Mouse (Mus musculus) G1E-ER4 (cell line): ENCODE results near the gene Rgs6. TPM values are rescaled to one million over a fixed set of nuclear protein-coding genes. Genes with fewer than 3 reads are reported as not detected.

Source experiments
- GATA1 ChIP-seq: IDR thresholded peaks from one replicate; pipeline ENCODE4 v1.8.0; 2012; ENCODE audit warnings: low read length, inconsistent platforms
- polyA plus RNA-seq: library from polyadenylated mRNA; stranded (reverse); fragments of >175 nt; gene quantifications from 2 replicates; pipeline ENCODE4 v1.2.3, GENCODE M21; 2012

Rgs6 gene
- polyA plus RNA-seq, 1 experiment, result not detected

DNA sequence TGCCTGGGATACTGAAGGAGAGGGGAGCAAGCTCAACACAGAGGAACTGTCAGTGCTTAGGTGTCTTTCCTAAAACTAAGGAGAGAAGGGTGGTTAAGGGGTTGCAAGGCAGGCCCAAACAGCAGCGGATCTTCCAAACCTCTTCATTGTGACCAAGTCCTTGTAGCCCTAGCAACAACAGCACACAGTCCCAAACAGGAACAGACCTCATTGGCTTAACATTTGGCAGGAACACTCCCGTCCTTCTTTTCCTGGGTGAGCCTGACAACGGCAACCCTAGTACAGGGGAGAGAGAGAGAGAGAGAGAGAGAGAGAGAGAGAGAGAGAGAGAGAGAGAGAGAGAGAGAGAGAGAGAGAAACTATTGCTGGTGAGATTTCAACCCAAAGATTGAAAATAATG, 557.8 kb downstream of the Rgs6 start:
- TF ChIP-seq GATA1, result no peak

DNA sequence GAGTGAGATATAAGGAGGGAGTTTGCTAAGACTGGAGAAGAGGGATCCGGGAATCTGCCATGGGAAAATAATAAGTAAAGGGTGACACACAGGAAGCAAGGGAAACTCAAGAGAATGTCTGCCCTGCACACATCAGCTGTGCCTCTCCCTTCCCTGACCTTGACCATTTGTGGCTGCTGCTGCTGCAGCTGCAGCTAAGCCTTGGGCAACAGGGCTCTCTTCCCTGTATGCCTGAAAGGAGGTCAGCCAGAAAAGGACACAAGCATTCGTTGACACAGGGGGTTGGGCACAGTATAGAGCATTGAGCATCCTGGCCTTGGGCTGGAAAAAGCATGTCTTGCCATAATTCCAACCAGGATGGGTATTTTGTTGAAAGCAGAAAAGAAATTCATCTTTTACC, 558.8 kb downstream of the Rgs6 start:
- TF ChIP-seq GATA1, result no peak

DNA sequence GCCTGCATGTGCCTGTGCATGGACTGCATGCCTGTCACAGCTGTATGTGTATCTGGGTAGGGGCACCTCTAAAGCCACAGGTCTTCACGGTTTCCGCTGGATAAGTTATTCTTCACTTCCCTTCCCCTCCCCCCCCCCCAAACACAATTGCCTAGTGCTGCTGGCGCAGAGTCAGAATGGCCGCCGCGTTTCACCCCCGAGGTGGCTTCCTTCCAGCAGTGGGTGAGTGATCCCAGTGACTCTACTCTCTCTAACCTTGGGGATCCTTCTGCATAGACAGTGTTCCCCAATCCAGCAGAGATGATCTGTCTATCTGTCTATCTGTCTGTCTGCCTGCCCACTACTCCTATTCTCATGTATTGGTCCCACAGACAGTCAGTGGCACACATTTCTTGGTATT, 561.9 kb downstream of the Rgs6 start:
- TF ChIP-seq GATA1, result no peak

DNA sequence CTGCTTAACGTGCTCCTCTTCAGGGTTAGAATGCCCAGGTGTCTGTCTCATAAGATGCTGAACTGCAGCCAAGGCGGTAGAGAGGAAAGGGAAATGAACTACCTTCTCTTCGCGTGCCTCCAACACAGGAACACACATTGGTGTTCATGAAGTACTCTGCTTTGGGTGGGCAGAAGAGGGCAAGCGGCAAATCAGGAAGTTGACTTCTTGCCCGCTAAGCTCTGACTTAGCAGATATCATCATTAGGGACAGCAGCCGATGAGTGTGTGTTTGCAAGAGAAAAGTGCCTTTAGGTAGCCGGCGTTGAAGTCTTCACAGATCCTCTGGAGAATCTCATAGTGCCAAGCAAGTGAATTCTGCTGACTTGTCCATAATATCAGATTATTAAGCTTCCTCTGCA, 562.7 kb downstream of the Rgs6 start:
- no peak for TF ChIP-seq GATA1

DNA sequence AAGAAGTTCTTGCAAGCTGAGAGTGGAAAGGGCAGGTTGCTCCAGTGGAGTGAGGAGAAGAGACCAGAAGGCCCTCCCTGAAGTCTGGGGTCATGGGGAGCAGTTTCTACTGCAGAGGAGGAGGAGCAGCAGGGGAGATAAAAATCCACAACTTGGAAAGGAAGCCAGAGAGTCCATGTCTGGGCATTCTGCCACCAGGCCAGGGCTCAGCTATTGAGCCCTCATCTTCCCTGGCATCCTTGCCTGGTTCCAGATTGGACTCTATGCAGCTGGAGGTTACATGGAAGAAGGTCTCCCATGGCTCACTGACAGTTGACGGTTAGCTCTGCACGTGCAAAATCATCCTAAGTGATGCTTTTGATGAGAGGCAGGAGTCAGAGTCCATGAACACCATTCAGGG, 563.4 kb downstream of the Rgs6 start:
- TF ChIP-seq GATA1, result no peak

DNA sequence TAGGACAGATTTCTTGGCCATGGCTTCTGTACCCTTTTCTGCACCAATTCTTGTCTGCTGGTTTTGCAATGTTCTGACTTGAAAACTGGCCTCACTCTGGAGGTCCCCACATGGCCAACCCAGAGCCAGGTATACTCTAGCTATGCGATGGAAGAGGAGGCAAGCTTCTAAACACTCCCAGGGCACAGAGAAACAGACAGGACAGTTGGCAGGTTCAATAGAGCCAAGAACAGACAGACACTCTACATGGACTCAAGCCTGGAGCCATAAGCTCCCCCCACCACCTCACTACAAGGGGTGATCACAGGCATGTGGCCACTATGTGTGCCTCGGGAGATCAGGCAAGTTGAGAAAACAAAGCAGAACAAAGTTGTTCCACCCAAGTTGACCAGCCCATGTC, 572.1 kb downstream of the Rgs6 start:
- no peak for TF ChIP-seq GATA1

DNA sequence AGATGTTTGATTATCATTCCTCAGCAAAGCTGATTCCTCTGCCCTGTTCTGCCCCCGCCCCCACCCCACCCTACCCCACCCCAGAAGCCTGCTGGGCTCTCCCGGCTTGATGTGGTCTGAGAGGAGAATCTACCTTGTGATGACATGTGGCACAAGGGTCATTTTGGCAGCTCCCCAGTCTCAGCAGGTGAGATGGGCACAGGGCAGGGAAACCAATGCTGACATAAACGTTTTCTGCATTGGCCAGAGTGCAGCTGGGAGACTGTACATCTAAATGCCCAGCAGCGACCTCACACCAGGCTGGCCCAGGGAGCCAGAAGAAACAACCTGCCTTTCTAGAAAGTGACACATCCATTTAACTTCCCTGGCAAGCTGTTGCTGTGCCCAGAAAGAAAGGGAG, 572.6 kb downstream of the Rgs6 start:
- TF ChIP-seq GATA1, result no peak

DNA sequence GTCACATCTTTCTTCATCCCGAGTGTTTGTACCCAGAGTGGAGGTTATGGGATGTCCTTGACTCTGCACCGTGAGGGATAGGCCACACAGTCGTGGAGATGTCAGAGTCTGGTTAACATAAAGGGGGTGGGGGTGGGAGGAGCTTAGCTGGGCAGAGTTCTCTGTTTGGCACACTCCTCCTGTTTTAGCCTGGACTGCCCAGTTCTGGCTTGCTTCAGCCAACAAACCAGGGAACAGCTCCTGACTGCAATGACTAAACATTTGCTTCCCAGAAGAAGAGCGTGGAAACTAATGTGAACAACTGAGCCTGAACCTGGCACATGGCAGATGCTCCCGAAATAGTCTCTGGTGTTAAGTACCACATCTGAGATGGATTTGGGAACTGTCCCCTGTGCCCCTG, 575.6 kb downstream of the Rgs6 start:
- no peak for TF ChIP-seq GATA1

DNA sequence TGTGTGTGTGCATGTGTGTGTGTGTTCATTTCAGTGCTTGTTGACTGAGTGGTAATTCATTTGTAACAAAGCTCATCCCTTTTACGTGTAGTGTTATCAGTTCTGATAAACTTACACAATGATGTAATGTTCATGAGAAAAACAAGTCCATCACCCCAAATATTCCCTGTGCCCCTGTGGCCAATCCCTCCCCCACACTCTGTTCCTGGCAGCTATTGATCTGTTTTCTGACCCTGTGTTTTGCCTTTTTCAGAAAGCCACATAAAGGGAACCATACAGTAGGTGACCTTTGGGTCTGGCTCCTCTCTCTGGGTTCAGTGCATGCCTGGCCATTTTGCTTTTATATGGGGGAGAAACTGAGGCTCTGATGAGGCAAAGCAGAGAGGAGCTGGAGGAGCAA, 577.0 kb downstream of the Rgs6 start:
- no peak for TF ChIP-seq GATA1

DNA sequence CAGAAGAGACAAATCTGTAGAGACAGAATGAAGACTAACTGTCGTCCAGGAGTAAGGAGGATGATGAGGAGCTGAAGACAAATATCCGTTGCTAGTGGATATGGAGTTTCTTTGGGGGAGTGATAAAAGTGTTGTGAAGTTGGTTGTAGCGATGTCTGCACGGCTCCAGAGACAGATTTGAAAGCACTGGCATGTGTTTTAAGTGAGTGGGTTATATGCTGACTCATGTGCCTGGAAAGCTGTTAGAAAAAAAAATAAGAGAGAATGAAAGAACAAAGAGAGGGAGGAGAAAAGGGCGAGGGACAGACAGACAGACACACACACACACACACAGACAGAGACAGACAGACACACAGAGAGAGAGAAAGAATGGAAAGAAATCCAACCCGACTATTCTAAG, 580.2 kb downstream of the Rgs6 start:
- no peak for TF ChIP-seq GATA1

DNA sequence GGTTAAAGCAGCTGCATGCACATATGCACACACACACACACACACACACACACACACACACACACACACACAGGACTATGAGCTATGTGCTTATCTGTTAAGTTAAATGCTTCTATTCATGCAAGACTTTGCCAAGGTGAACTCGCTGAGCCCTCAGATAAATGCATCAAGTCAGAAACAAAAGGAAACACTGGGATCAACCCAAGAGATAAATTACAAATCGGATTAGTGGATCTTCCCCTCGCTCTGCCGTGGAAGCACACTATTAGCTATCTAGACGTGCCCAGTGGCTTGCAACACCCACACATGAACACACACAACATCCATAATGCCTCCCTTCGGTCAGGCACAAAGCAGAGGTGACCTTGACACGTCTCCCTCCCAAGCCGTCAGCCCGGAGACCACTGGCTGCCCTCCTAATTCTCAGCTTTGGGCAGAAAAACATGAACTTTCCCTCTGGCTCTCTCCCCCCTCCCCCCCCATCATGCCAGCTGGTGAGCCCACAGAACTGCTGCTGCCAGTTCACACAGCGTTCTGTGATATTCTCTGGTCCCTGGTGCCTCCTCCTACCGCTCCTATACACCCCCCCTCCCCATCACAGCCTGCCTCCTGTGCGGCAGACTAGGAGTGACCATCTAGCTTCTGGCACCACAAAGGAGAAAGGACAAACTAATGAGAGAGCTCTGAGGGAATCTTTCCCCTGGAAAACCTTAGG, 581.6 kb downstream of the Rgs6 start:
- TF ChIP-seq GATA1, result no peak

DNA sequence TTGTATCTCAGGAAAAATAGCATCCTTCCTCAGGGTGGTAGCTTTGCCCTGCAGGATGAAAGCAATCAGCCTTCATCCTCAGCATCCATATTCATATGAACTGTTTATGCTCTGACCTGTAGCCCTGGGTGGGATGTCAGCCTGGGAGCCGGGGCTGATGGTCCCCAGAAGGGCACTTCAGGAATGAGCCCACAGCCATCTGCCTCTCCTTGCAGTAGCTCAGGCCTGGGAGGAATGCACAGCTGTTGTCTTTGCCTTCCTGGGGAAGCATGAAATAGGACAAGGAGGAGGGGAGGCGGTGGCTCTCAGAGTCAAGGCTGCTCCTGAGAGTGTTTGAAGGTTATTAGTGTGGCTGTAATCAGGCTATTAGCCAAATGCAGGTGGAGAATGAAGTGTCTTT, 590.7 kb downstream of the Rgs6 start:
- TF ChIP-seq GATA1, result no peak

DNA sequence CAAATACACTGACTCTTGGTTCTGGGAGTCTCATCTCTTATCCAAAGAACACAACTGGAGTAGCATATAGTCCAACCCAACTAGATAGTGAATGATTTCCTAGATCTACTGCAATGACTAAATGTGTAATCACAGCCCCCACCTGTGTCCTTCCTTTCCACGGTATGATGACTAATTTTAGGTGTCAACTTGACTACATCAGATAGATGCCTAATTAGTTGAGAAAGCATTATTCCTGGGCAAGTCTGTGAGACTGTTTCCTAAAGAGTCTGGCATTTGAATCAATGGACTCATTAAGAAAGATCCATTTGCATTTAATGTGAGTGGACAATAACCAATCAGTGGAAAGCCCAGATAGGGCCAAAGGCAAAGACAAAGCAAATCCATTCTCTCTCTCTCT, 591.8 kb downstream of the Rgs6 start:
- no peak for TF ChIP-seq GATA1

DNA sequence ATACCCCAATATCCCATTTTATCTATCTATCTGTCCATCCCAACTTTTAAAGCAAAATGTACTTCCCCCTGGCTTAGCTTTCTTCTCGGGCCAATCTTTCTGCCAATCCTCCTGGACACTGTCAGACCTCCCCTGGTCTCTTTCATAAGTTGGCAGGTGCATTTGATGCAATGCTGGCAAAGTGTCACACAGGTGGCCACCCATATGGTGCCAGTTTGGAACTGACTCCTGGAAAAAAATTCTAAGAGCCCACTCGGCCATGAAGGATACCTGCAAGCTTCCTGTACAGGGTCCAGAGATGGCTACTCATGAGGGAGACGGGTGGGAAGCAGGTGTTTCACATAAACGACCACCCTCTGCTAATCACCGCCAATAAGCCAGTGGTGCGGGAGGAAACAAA, 592.5 kb downstream of the Rgs6 start:
- no peak for TF ChIP-seq GATA1

DNA sequence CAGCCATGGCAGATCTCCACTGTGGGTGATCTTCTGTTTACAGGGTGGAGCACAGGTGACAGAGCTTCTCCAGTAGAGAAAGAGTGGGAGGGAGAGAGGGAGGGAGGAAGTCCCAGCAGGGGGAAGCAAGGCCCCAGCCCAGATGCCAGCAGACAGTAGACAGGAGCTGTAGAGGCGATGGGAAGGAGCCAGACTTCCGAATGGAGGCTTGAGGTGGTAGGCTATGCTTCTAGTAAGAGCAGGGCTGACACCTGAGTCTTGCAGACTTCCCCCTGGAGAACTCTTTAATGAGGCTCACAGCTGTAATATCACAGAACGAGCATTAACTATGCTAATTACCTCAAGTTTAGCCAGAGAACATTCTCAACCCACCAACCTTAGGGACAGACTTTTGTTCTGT, 613.6 kb downstream of the Rgs6 start:
- TF ChIP-seq GATA1, result no peak

DNA sequence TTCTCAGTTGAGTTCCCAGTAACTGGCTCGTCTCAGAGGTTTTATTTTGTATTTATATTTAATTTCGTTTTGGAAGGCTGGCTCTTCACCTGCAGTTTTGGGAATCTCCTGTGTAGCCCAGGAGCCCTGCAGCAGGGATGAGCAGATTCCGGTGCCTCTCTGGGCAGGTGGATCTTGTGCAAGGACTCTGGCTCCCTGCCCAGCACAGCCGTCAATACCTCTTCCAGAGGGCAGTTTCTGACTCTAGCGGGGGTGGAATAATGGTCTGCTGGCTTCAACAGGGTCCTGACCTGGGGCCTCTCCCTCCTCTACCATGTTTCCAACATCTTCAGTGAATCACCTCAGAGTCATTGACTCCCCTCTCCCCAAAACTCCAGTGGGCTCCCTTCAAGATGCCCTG, 616.3 kb downstream of the Rgs6 start:
- no peak for TF ChIP-seq GATA1

DNA sequence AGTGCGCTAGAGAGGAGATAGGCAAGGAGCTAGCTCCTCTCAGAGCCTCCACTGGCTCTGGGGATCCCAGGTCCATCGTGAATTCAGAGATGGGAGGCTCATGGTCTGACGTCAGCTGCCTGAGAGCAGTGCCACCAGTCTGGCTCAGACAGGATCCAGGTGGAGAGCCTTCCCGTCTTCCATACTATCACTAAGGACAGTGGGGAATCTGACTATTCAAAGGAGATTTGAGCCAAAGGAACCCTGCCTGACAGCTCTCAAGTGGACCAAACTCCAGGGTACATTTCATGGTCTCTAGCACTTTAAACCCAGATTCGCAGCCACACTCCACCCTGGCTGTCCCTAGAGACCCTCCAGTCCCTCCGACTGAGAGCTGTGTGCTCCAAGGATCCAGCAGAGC, 618.8 kb downstream of the Rgs6 start:
- TF ChIP-seq GATA1, result no peak

DNA sequence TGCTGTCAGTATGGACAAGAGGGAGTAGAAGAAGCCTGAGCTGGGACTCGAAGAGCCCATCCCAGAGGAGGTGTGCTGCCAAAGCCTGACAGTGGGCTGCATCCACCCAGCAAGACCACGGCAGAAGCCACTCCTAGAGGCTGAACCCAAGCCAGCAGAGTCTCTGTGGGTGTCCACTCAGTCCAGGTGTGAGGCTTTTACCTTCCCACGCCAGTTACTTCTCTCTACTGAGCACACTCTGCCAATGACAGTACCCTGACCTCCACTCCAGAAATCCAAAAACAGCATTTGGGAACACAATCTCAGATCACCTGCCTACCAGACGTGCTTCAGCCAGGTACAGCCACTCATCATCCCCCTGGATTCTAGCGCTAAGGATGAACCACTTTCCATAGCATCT, 619.4 kb downstream of the Rgs6 start:
- TF ChIP-seq GATA1, result no peak

DNA sequence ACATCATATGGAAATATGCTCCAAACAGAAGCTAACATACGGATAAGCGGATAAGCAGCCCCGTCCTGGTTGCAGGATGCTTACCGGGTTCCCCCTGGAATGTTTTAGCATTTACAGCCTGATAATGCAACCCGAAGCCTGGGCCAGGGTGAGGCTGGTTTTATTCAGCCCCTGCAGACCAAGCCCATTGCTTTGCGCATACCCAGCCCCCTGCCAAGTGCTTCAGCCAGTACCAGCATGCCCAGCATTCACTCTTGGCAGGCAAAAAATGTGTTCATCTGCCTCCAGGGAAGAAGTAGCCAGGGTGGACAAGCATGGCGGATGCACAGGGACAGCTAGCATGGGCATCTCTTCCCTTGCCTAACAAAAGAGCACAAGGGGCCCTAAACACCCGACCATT, 619.9 kb downstream of the Rgs6 start:
- TF ChIP-seq GATA1, result no peak
